Mouse (Mus musculus) neutrophil, adult 5-6 weeks (primary cell): ENCODE measurements around the gene Slc22a23. TPM values are rescaled to one million over a fixed set of nuclear protein-coding genes. Genes with fewer than 3 reads are reported as not detected.
"Not testable (repeated sequence)": the region's sequence is repeated elsewhere in the genome, so short reads cannot be mapped to it uniquely, and the experiment has no call there.

ENCODE experiments used
- ATAC-seq: fragments of 151-379, 151-347 bp; 2 replicates; pipeline ENCODE4 v1.8.0; 2017; ENCODE audit warnings: mild to moderate bottlenecking, moderate TSS enrichment; ENCODE audit not compliant: insufficient number of reproducible peaks, poor library complexity, low FRiP score, severe bottlenecking; ENCODE audit errors: extremely low read depth
- total RNA-seq: library from RNA; stranded (forward); fragments of 200-1000 nt; gene quantifications from 2 replicates; pipeline ENCODE4 v1.2.3, GENCODE M21; 2017

Gene Slc22a23
- 1.7 and 2.7 TPM in 2 replicates for total RNA-seq

DNA sequence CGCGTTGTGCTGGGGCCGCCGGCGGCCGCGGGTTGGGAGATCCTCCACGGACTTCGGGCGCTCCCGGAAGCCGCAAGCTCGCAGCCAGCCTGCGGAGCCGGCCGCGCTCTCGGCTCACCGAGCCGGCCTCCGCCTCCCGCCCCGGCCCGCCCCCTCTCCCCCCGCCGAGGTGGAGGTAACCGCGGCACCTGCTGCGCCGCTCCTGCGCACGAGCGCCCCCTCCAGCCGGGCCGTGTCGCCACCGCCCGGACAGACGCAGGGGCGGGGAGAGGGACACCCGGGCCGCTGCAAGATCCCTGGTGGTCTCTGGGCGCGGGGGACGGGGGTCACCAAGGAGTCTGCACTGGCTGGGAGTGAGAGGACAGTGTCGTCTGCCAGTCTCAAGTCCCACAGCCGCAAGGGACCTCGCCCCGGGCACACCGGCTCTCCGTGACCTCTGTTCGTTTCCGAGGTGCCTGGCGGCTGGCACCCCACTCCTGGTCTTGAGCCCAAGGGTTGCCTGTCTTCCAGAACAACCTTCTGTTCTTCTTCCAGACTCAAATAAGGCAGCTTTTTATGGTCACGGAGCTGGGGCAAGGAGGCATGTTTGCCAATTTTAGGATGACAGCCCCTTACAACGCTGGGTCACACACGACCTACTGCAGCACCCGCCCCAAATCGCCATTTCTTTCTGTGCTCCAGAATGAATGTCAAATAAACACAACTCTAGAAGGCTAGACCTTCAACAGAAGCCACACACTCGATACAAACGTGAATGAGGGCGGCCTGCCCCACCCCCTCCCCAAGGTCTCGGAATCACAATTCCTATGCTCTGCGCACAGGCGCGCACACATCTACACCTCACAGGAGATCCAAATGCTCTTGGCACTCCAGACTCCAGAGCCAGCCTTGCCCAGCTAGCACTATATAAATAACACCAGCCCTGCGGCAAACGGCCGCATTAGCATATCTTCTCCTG, at the start of gene Slc22a23:
Gene Slc22a23, minus strand, starts transcription at position 55 of the 958 bp plus-strand sequence.
- no peak for ATAC-seq

DNA sequence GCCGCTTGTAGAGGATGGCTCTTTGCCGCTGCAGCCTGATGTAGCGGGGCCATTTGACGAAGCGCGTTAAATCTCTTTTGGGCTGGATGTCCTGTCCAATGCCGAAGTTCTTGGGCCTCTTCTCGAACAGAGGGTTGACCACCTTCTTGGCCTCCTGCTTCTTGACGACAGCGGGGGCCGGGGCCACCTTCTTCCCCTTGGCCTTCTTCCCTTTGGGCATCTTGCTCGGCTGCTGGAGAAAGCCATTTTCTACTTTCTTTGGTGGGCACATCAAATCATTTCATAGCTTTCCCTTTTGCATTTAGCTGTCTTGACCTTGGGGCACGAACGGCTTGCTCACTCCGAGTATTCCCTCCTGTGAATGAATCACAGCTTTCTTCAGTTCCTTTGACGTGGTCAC, 49.3 kb upstream of the Slc22a23 start:
- not testable (repeated sequence) for ATAC-seq

DNA sequence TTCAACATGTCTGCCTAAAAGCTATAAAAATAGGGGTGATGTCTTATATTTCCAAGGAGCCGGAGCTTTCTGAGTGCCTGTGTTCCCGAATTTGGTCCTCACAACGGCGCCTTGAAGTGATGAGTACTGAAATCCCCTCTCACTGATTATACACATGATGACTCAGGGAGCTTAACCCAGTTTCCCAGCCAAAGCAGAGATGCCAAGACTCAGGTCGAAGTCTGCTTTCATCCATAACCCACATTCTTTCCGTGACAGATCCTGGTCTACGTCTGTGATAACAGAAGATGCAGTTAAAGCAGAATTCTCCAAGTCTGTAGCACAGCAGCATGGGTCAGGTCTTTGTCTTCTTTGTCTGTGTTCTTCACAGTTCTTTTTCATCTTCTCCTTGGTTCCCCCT, 47.4 kb upstream of the Slc22a23 start:
- ATAC-seq: no peak

DNA sequence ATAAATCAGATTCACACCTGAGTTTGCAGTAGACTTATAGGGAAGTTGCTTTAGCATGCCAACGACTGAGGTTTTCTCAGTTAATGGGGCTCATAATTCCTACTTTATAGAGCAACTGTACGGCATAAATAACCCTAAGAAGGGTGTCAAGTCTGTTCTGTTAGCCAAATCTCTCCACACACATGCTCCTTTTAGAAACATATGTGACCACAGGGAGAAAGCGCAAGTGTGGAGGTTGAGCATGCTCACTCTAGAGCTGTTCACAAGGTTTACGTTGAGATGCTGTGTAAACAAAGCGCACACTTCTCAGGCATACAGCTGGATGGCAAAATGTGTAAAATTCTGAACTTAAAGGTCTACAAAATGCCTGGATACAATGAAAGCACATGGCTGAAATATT, 43.2 kb upstream of the Slc22a23 start:
- ATAC-seq: no peak

DNA sequence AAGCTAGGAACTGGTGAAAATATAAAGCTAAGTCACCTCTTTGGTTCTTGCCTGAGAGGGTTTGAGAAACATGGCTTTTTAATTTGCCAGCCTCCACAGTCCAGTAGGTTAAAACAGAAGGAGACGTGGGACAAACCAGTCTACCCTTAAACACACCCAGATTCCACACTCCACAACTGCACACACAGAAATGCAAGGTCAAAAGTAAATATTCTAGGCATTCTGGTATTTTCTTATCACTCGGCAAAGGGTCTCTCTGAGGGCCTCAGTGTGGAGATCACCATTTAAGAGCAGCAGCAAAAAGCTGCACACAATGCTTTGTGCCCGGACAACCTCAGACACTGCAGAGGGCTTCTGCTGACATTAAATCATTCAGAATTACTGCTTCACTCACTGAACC, 38.4 kb upstream of the Slc22a23 start:
- ATAC-seq: no peak

DNA sequence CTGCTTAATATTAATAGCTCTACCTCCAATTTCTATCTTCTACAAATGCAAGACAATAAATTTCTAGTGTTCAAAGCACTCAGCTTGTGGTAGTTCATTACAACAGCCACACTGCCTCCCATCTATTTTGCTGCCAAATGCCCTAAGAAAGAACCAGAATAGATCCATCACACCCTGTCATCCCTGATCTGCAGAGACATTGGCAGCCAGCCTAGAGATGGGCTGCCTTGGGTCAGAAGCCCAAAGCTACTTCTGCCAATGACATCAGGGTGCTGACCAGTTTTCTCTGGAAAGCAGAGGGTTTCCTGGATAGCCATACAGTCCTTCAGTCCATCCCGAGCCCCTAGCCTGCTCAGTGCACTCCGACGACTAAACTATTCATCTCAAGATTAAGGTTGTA, 33.9 kb upstream of the Slc22a23 start:
- ATAC-seq: no peak

DNA sequence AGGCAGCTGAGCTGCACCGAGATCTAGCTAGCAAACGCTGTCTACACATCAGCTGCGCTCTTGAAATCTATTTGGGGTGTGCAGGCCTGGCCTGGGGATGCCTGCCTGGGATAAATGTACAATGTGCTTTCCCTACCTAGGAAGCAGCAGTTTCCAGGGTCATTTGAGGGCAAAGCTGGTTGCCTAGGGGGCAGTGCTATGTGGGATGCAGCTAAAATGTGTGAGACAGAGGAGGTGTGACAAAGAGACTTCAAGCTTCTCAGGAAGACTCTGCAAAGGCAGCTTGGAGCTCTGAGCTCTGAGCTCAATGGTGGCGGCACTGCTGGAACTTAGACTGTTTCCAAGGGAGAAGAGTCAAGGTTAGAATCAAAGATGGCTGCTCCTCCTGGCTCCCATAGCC, 30.2 kb upstream of the Slc22a23 start:
- no peak for ATAC-seq

DNA sequence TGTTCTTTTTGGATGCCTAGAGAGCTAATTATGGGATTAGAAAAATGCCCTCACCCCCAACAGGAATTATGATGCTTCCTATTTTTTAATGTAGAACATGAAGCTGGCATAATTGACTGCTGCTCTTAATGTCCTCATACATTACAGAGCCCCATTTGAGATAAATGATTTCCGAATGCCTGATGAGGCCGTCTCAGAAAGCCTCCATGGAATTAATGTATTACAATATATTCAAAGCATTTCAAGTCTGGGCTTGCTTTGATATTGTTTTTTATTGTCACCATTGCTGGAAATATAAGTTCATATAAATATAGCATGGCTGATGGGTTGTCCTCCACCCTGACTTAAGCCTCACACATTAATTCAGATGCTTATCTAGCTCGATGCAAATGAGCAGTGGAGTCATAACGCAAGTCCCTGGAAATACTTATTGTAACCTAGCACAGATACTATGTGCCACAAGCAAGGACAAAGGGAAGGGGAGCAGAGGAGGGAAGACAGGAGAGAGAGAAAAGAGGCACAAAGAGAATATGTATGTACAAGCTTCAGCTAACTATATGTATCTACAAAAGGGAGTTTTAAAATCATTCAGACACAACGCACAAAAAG, 28.0 kb upstream of the Slc22a23 start:
- ATAC-seq: no peak

DNA sequence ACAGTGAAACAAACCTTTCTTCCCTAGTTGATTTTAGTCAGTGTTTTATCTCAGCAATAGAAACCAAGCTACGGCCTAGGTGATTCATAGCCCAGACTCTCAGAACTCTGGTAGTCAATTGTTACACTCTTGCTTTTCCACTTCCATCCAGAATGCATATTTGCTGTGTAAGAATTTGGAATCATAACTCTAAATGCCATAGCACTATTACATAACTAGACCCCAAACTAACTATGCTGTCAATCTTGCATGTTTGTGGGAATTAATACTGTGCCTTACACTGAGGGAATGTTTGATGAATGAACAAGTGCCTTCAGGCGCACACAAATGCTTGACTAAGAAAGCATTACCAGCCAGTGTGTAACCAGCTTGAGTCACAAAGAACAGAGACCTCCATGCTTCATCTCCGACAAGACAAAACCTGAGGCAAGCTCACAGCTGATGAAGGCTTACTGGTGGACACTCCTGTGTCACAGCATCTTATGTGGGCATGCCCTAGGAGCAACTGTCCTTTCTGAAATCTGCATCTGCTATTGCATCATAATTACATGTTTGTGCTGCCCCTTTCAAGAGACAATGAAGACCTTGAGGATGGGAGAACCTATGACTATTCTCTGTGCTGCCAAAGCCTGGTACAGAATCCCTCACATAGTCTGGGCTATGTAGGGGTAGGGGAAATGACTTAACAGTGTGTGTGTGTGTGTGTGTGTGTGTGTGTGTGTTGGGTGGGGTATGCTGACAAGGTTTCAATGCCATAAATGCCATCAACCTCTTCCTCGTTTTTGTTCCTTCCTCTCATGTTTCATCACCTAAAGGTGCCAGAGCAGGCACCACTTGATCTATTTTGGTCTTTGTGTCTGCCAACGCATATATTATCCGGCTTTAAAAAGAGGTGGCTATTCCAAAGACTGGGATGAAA, 27.2 kb upstream of the Slc22a23 start:
- no peak for ATAC-seq

DNA sequence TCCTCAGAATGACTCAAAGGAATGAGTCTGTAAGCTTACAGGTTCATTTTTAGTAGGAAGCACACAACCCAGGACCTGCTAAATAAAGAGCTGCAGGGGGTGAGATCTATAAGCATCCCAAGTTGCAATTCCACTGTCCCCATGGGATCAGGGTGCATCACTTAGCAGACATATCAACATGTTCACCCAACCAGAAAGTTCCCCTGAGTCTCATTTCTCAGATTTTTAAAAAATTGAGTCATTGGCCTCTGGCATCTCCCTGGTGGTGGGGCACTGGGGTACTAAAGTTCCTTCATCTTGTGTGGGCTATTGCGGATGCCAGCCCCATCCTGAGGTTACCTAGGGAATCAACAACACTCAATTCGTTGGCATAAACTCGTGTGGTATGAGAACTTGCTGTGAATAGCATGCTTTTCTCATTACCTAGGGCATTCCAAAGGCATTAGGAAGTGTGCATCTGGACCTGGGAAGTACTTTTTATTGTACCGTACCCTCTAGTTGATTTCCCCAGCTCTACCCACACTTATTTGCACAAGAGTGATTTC, 25.4 kb upstream of the Slc22a23 start:
- no peak for ATAC-seq

DNA sequence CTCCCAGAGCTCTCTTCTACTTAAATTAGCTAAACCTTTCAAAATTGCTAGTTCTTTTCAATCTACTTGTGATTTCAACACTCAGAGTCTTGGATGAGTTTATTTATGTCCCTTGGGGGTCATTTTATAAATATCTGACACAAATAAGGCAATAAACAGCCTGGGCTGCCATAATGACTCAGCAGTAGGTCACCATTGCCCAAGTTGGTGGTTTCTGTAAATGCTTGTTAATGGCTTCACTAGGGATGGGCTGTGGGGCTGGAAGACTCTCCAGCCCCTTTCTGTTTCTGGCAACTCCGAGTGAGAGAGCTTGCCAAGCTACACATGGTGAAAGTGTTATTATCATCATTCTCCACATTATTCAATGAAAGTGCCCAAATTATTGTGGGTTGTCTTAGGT, 20.2 kb upstream of the Slc22a23 start:
- no peak for ATAC-seq

DNA sequence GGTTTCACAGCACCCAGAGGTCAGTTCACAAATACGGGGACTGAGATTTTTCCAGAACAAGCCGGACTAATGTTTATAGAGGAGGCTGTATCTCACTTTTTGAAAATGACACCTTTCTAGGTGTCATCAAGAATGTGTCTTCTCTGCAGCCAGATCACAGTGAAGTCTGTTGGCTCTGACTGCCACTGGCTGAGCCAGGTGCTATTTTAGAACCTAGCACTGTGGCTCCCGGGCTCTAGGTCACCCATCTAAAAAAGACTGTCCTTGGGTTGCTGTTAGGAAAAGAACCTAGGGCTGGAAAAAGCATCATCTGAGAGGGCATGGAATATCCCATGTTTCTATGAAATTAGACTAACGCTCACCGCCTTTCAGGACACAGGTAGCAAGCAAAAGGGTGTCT, 10.7 kb upstream of the Slc22a23 start:
- ATAC-seq: no peak

DNA sequence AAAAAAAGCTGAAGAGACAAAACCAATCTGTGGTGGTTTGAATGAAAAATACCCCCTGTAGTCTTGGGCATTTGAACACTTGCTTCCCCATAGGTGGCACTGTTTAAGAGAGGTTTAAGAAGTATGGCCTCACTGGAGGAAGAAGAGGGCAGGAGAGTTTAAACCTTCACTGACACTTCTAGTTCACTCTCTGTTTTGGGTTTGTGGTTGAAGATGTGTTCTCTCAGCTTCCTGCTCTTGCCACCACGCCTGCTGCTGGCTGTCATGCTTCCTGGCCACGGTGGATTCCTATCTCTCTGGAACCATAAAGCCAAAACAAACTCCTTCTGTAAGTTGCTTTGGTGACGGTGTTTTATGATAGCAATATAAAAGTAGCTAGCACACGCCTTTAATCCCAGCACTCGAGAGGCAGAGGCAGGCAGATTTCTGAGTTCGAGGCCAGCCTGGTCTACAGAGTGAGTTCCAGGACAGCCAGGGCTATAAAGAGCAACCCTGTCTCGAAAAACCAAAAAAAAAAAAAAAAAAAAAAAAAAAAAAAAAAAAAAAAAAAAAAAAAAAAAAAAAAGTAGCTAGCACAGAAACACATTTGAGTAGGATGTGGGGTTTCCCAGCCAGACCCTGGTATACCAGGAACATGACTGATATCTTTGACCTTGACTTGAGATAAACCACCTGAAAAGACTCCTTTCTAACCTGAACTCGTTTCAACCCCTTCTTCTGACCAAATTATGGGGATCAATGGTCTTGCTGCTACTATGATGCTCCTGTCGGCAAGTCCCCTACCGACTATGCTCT, 10.0 kb upstream of the Slc22a23 start:
- ATAC-seq: no peak

DNA sequence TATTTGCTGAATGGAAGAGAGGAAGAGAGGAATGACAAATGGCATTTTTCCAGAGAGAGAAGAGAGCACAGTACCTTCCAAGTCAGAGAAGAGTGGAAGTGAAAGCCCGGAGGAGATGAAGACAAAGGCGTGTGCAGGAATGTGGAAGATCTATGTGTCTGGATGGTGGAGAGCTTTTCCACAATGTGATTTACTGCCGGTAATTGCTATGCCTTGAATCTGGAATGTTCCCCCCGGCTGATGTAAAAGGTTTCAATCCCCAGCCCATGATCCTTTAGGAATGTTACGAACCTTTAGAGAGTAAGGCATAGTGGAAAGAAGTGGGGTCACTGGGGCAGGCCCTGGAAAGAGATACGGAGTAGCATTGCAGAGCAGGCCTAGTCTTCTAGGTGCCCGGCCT, 8.3 kb upstream of the Slc22a23 start:
- ATAC-seq: no peak

DNA sequence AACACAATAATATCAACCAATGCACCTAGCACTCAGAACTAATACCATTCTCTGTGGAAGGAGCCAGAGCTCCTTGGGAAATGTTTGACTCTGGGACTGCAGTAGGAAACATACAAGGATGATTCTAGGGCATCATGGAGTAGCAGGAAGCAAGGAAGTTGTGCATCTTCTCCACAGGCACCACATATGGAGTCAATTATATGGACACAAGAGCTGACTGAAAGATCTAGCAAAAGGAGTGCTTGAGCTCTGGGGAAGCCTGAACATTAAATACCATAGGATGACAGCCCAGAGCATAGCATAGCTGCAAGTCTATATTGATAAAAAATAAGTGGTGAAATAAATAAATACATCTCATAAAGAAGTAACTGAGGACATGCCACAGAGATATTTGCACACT, 6.5 kb upstream of the Slc22a23 start:
- ATAC-seq: no peak

DNA sequence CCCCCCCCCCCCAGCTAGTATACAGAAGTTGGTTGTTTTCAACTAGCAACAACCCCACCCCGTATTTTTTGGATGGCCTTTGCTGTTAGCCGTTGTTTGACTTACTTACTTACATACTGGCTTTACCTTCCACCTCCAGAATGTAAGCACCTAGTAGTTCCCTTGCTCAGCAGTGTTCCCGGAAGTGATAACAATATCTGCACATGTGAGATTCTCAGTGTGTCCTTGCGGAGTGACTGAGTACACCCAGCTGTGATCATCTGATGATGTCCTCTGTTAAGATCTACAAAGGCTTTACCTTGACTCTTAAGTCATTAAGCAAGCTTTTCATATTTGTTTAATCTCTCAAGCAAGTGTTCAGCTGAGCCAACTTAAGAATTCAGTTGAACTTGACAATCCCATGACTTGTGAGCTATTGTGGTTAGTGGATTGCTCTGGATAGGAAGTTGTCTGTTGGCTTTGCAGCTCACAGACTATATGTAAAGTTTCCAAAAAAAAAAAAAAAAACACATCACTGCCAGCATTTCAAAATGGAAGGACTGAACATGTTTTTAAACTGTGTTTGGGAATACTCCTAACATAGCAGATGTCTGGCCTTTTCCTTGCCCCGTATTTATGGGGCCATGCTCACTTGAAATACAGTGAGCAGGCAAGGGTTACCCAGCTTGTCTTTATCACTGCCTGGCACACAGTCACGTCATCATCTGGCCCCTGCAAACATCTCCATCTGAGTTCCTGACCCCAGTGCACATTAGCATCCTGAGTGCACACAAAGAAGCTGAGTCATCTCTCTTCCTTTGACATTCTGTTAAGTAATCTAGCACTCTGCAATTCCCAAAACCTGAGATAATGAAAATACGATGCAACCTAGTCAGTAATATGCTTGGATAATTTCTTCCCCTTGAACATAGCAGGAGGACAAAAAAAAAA, 3.2 kb upstream of the Slc22a23 start:
- no peak for ATAC-seq

DNA sequence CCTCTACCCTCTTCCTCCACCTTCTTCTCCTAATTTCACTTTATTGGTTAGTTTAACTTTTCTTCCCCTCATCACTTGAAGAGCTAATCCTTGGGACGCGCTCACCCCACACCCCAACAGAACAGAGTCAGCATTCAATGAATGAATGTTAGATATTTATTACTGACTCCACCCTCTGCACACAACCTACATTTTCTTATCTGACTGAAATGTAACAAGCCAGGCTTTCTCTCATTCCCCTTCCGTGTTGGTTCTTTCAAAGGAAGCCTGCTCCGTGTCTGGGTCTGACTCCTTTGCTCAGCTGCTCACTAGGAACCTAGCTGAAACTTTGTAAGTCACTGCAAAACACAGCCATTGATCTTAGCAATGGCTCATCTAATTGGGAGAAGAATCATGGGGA, 1.8 kb upstream of the Slc22a23 start:
- no peak for ATAC-seq
